Mouse (Mus musculus): ENCODE results near the gene 4931428F04Rik. TPM values are rescaled to one million over a fixed set of nuclear protein-coding genes. Genes with fewer than 3 reads are reported as not detected.

Gene 4931428F04Rik
- polyA plus RNA-seq (2015; fragmentation: Nextera tagmentation; extraction: Ambion mirVana) = 0.60 and 1.1 TPM in 2 replicates

- 4% methylated on average over 43 of the region's 43 CpGs for WGBS (ENCODE audit: insufficient replicate concordance)
- Histone ChIP-seq H3K4me3 (replicated peaks) (peak within 1 kb of the TSS; percentile 61), H3K9me3 (replicated peaks) (no peaks in the 10 kb centered on the region), H3K4me1 (replicated peaks) (peaks cover 29% of the 10 kb centered on the region), H3K9ac (peak within 1 kb of the TSS; percentile 55), H3K27me3 (peaks cover 40% of the 10 kb centered on the region), H3K27ac (peak within 1 kb of the TSS; percentile 59; the same call in 1 of the 2 replicates), H3K4me2 (peak within 1 kb of the TSS; percentile 87), H3K36me3 (no peaks in the 10 kb centered on the region)
- ATAC-seq (ENCODE audit: low read depth) (peak; percentile 16), DNase-seq (no peak)
Observed at GRCm38 (mm10) chr8:105289805-105290460, at the start of gene 4931428F04Rik. Gene 4931428F04Rik (minus strand): TSS chr8:105289864.

GRCm38 (mm10) chr8:105338992-105339391 lies 49.3 kb upstream of the 4931428F04Rik start:
- Histone ChIP-seq H3K9me3 (replicated peaks) (no peaks in the 10 kb centered on the region), H3K27me3 (no peaks in the 10 kb centered on the region), H3K36me3 (peaks cover 28% of the 10 kb centered on the region), H3K4me2 (no peak overlapping the region), H3K4me3 (replicated peaks) (no peak overlapping the region), H3K27ac (peak overlapping the region; percentile 50; the same call in 1 of the 2 replicates), H3K4me1 (replicated peaks) (peaks cover 63% of the 10 kb centered on the region), H3K9ac (peak overlapping the region; percentile 17; the same call in 1 of the 2 replicates)
- no peak for ATAC-seq (ENCODE audit: low read depth)
- 7% methylated on average over 4 of the region's 4 CpGs for WGBS (ENCODE audit: insufficient replicate concordance)
- no peak for DNase-seq

- Histone ChIP-seq H3K4me1 (replicated peaks) (peaks cover 49% of the 10 kb centered on the region), H3K4me2 (no peak overlapping the region), H3K27ac (no peak overlapping the region), H3K4me3 (replicated peaks) (no peak overlapping the region), H3K9me3 (replicated peaks) (no peaks in the 10 kb centered on the region), H3K9ac (no peak overlapping the region), H3K36me3 (peaks cover 38% of the 10 kb centered on the region), H3K27me3 (no peaks in the 10 kb centered on the region)
- DNase-seq (peak; percentile 20), ATAC-seq (ENCODE audit: low read depth) (no peak)
- 82% methylated on average over 32 of the region's 32 CpGs for WGBS (ENCODE audit: insufficient replicate concordance)
Observed at GRCm38 (mm10) chr8:105336373-105337130, 46.9 kb upstream of the 4931428F04Rik start.

GRCm38 (mm10) chr8:105332523-105332922 lies 42.9 kb upstream of the 4931428F04Rik start:
- H3K27me3 ChIP-seq = no peaks in the 10 kb centered on the region
- ATAC-seq (ENCODE audit: low read depth) = no peak
- no peak overlapping the region for H3K4me2 ChIP-seq
- H3K4me3 ChIP-seq (replicated peaks) = no peak overlapping the region
- no peaks in the 10 kb centered on the region for H3K9me3 ChIP-seq (replicated peaks)
- no peak for DNase-seq
- H3K27ac ChIP-seq = no peak overlapping the region
- peaks cover 26% of the 10 kb centered on the region for H3K4me1 ChIP-seq (replicated peaks)
- WGBS (ENCODE audit: insufficient replicate concordance) = 69% methylated on average over 2 of the region's 2 CpGs
- H3K9ac ChIP-seq = no peak overlapping the region
- peaks cover 72% of the 10 kb centered on the region for H3K36me3 ChIP-seq

GRCm38 (mm10) chr8:105331931-105332330 lies 42.3 kb upstream of the 4931428F04Rik start:
- peaks cover 31% of the 10 kb centered on the region for H3K4me1 ChIP-seq (replicated peaks)
- peaks cover 72% of the 10 kb centered on the region for H3K36me3 ChIP-seq
- H3K4me3 ChIP-seq (replicated peaks) = no peak overlapping the region
- no peak overlapping the region for H3K4me2 ChIP-seq
- no peak overlapping the region for H3K27ac ChIP-seq
- H3K9me3 ChIP-seq (replicated peaks) = no peaks in the 10 kb centered on the region
- H3K9ac ChIP-seq = no peak overlapping the region
- H3K27me3 ChIP-seq = no peaks in the 10 kb centered on the region
- 92% methylated on average over 9 of the region's 9 CpGs for WGBS (ENCODE audit: insufficient replicate concordance)
- ATAC-seq (ENCODE audit: low read depth) (no peak), DNase-seq (no peak)

- peaks cover 30% of the 10 kb centered on the region for H3K4me1 ChIP-seq (replicated peaks)
- WGBS (ENCODE audit: insufficient replicate concordance) = 91% methylated on average over 22 of the region's 22 CpGs
- H3K9ac ChIP-seq = no peak overlapping the region
- no peak overlapping the region for H3K4me3 ChIP-seq (replicated peaks)
- H3K27ac ChIP-seq = no peak overlapping the region
- no peaks in the 10 kb centered on the region for H3K9me3 ChIP-seq (replicated peaks)
- no peaks in the 10 kb centered on the region for H3K27me3 ChIP-seq
- no peak for DNase-seq
- H3K4me2 ChIP-seq = no peak overlapping the region
- ATAC-seq (ENCODE audit: low read depth) = no peak
- H3K36me3 ChIP-seq = peaks cover 67% of the 10 kb centered on the region
Observed at GRCm38 (mm10) chr8:105331469-105331868, 41.8 kb upstream of the 4931428F04Rik start.

- H3K4me1 ChIP-seq (replicated peaks) = peaks cover 31% of the 10 kb centered on the region
- peaks cover 58% of the 10 kb centered on the region for H3K36me3 ChIP-seq
- no peak overlapping the region for H3K9ac ChIP-seq
- DNase-seq (no peak), ATAC-seq (ENCODE audit: low read depth) (no peak)
- no peak overlapping the region for H3K27ac ChIP-seq
- H3K4me3 ChIP-seq (replicated peaks) = no peak overlapping the region
- no peaks in the 10 kb centered on the region for H3K9me3 ChIP-seq (replicated peaks)
- H3K27me3 ChIP-seq = no peaks in the 10 kb centered on the region
- no peak overlapping the region for H3K4me2 ChIP-seq
- 88% methylated on average over 12 of the region's 12 CpGs for WGBS (ENCODE audit: insufficient replicate concordance)
Observed at GRCm38 (mm10) chr8:105330325-105330724, 40.7 kb upstream of the 4931428F04Rik start.

GRCm38 (mm10) chr8:105326968-105327367 lies 37.3 kb upstream of the 4931428F04Rik start:
- H3K27ac ChIP-seq = peak overlapping the region; percentile 97
- 19% methylated on average over 6 of the region's 6 CpGs for WGBS (ENCODE audit: insufficient replicate concordance)

GRCm38 (mm10) chr8:105326141-105326672 lies 36.5 kb upstream of the 4931428F04Rik start, which contains the start of the genes Lrrc29 and Tmem208:
Gene Lrrc29 (minus strand): TSS chr8:105326278.
Gene Tmem208 (plus strand): TSS chr8:105326354.
- Histone ChIP-seq H3K4me1 (replicated peaks) (peaks cover 66% of the 10 kb centered on the region), H3K27me3 (no peaks in the 10 kb centered on the region), H3K4me3 (replicated peaks) (peak within 1 kb of the TSS; percentile 82), H3K4me2 (peak within 1 kb of the TSS; percentile 78), H3K9me3 (replicated peaks) (no peaks in the 10 kb centered on the region), H3K9ac (peak within 1 kb of the TSS; percentile 92), H3K36me3 (peaks cover 36% of the 10 kb centered on the region), H3K27ac (peak within 1 kb of the TSS; percentile 97)
- DNase-seq = peak; percentile 97
- ATAC-seq (ENCODE audit: low read depth) = peak; percentile 74
- WGBS (ENCODE audit: insufficient replicate concordance) = under 1% methylated on average over 36 of the region's 36 CpGs

More at GRCm38 (mm10) chr8:105326968-105327367, 37.3 kb upstream of the 4931428F04Rik start:
- H3K27me3 ChIP-seq = no peaks in the 10 kb centered on the region
- peak overlapping the region; percentile 77 for H3K4me2 ChIP-seq
- H3K9ac ChIP-seq = peak overlapping the region; percentile 84
- H3K36me3 ChIP-seq = peaks cover 42% of the 10 kb centered on the region
- H3K9me3 ChIP-seq (replicated peaks) = no peaks in the 10 kb centered on the region
- peaks cover 62% of the 10 kb centered on the region for H3K4me1 ChIP-seq (replicated peaks)
- peak overlapping the region; percentile 82 for H3K4me3 ChIP-seq (replicated peaks)
- DNase-seq = no peak
- ATAC-seq (ENCODE audit: low read depth) = no peak

GRCm38 (mm10) chr8:105325641-105326093 lies 36.0 kb upstream of the 4931428F04Rik start:
- Histone ChIP-seq H3K9ac (peak overlapping the region; percentile 92), H3K27ac (peak overlapping the region; percentile 97)
- no peak for DNase-seq

GRCm38 (mm10) chr8:105323183-105323582 lies 33.5 kb upstream of the 4931428F04Rik start:
- H3K9me3 ChIP-seq (replicated peaks) = no peaks in the 10 kb centered on the region
- peak overlapping the region; percentile 82 for H3K4me3 ChIP-seq (replicated peaks)
- no peaks in the 10 kb centered on the region for H3K27me3 ChIP-seq
- DNase-seq = peak; percentile 73
- H3K27ac ChIP-seq = peak overlapping the region; percentile 97
- peaks cover 82% of the 10 kb centered on the region for H3K4me1 ChIP-seq (replicated peaks)
- peak overlapping the region; percentile 72 for H3K9ac ChIP-seq
- H3K4me2 ChIP-seq = peak overlapping the region; percentile 78
- peaks cover 27% of the 10 kb centered on the region for H3K36me3 ChIP-seq
- peak; percentile 86 for ATAC-seq (ENCODE audit: low read depth)
- WGBS (ENCODE audit: insufficient replicate concordance) = 18% methylated on average over 4 of the region's 4 CpGs

More at GRCm38 (mm10) chr8:105325641-105326093, 36.0 kb upstream of the 4931428F04Rik start:
- peak; percentile 13 for ATAC-seq (ENCODE audit: low read depth)
- H3K4me3 ChIP-seq (replicated peaks) = peak overlapping the region; percentile 82
- WGBS (ENCODE audit: insufficient replicate concordance) = under 1% methylated on average over 12 of the region's 12 CpGs
- H3K9me3 ChIP-seq (replicated peaks) = no peaks in the 10 kb centered on the region
- H3K36me3 ChIP-seq = peaks cover 32% of the 10 kb centered on the region
- no peaks in the 10 kb centered on the region for H3K27me3 ChIP-seq
- H3K4me2 ChIP-seq = peak overlapping the region; percentile 78
- peaks cover 66% of the 10 kb centered on the region for H3K4me1 ChIP-seq (replicated peaks)

Measured in liver, embryonic 13.5 days (tissue).